Mouse (Mus musculus) hindbrain, embryonic 15.5 days (tissue): ENCODE measurements around the gene Kctd4. TPM values are rescaled to one million over a fixed set of nuclear protein-coding genes. Genes with fewer than 3 reads are reported as not detected.
A peak's percentile ranks its signal among the peaks of the same experiment; 100 is the strongest.

ENCODE experiments used
- ATAC-seq: fragments of 200-750 bp; cut with Nextera tagmentation; 2 replicates; pipeline ENCODE4 v1.8.0; 2017; ENCODE audit warnings: low read depth, moderate number of reproducible peaks, moderate TSS enrichment; ENCODE audit not compliant: low FRiP score
- H3K27ac ChIP-seq: fragments of 300-500 bp; sonication (generic); replicated peaks from 2 replicates; pipeline ENCODE4 v1.5.1; 2015; ENCODE audit warnings: mild to moderate bottlenecking, inconsistent platforms
- H3K27me3 ChIP-seq: fragments of 300-500 bp; sonication (generic); 2 replicates; pipeline ENCODE4 v1.6.1; 2015; ENCODE audit warnings: control low read depth, inconsistent platforms
- H3K36me3 ChIP-seq: fragments of 300-500 bp; sonication (generic); 2 replicates; pipeline ENCODE4 v1.6.1; 2015; ENCODE audit warnings: control low read depth, inconsistent platforms
- H3K4me1 ChIP-seq: fragments of 300-500 bp; sonication (generic); replicated peaks from 2 replicates; pipeline ENCODE4 v1.6.1; 2015; ENCODE audit warnings: control low read depth, inconsistent platforms
- H3K4me2 ChIP-seq: fragments of 300-500 bp; sonication (generic); 2 replicates; pipeline ENCODE4 v1.6.1; 2015; ENCODE audit warnings: moderate library complexity, mild to moderate bottlenecking, inconsistent platforms
- H3K4me3 ChIP-seq: fragments of 300-500 bp; sonication (generic); 2 replicates; pipeline ENCODE4 v1.5.1; 2015; ENCODE audit warnings: mild to moderate bottlenecking, inconsistent platforms
- H3K9ac ChIP-seq: fragments of 300-500 bp; sonication (generic); 2 replicates; pipeline ENCODE4 v1.6.1; 2015; ENCODE audit warnings: inconsistent platforms
- H3K9me3 ChIP-seq: fragments of 300-500 bp; sonication (generic); 2 replicates; pipeline ENCODE4 v1.6.1; 2016; ENCODE audit warnings: control low read depth, inconsistent platforms
- WGBS: fragments of 180-500 bp; shearing (Covaris S2); methylation state at CpG from one replicate; pipeline ENCODE4 v1.1.7; 2015; 5-methylcytosine and 5-hydroxymethylcytosine counted together
- polyA plus RNA-seq: library from polyadenylated mRNA; unstranded; fragments of >200 nt; fragmentation: Nextera tagmentation; extraction: Ambion mirVana; gene quantifications from 2 replicates; pipeline ENCODE4 v1.2.1, GENCODE M21; 2015

The Kctd4 gene
- polyA plus RNA-seq, 1 experiment from 2014 or later = 6.4 TPM

GRCm38 (mm10) chr14:75953011-75953410, 1.8 kb upstream of the Kctd4 start:
- H3K27ac ChIP-seq = no peak overlapping the region
- H3K36me3 ChIP-seq = no peaks in the 10 kb centered on the region
- H3K4me1 ChIP-seq = peaks cover under 1% of the 10 kb centered on the region; the same call in 1 of the 2 replicates
- no peak overlapping the region for H3K9ac ChIP-seq
- no peaks in the 10 kb centered on the region for H3K9me3 ChIP-seq
- 62% methylated on average over 2 of the region's 2 CpGs for WGBS
- no peak overlapping the region for H3K4me2 ChIP-seq
- no peaks in the 10 kb centered on the region for H3K27me3 ChIP-seq
- H3K4me3 ChIP-seq = no peak overlapping the region
- ATAC-seq = no peak

- Histone ChIP-seq H3K27me3 (no peaks in the 10 kb centered on the region), H3K9me3 (no peaks in the 10 kb centered on the region), H3K9ac (peak overlapping the region; percentile 19; the same call in 1 of the 2 replicates), H3K4me2 (peak overlapping the region; percentile 51), H3K27ac (peak overlapping the region; percentile 67), H3K36me3 (no peaks in the 10 kb centered on the region), H3K4me1 (peaks cover 22% of the 10 kb centered on the region), H3K4me3 (peak overlapping the region; percentile 36)
- 45% methylated on average over 9 of the region's 9 CpGs for WGBS
- peak; percentile 72; the same call in 1 of the 2 replicates for ATAC-seq
Observed at GRCm38 (mm10) chr14:75962250-75962649, 7.4 kb downstream of the Kctd4 start.

GRCm38 (mm10) chr14:75963215-75963614, 8.4 kb downstream of the Kctd4 start:
- 34% methylated on average over 5 of the region's 5 CpGs for WGBS
- H3K27ac ChIP-seq = peak overlapping the region; percentile 67

GRCm38 (mm10) chr14:75964000-75964399, 9.2 kb downstream of the Kctd4 start:
- peak overlapping the region; percentile 36 for H3K4me3 ChIP-seq
- H3K27me3 ChIP-seq = no peaks in the 10 kb centered on the region
- no peak overlapping the region; the same call in 1 of the 2 replicates for H3K27ac ChIP-seq
- ATAC-seq = no peak
- WGBS = 47% methylated on average over 5 of the region's 5 CpGs
- peak overlapping the region; percentile 51 for H3K4me2 ChIP-seq
- H3K9me3 ChIP-seq = no peaks in the 10 kb centered on the region
- no peaks in the 10 kb centered on the region for H3K36me3 ChIP-seq
- no peak overlapping the region for H3K9ac ChIP-seq
- peaks cover 25% of the 10 kb centered on the region for H3K4me1 ChIP-seq

More at GRCm38 (mm10) chr14:75963215-75963614, 8.4 kb downstream of the Kctd4 start:
- Histone ChIP-seq H3K27me3 (no peaks in the 10 kb centered on the region), H3K4me2 (peak overlapping the region; percentile 51), H3K9ac (peak overlapping the region; percentile 19; the same call in 1 of the 2 replicates), H3K4me3 (peak overlapping the region; percentile 36), H3K36me3 (no peaks in the 10 kb centered on the region), H3K9me3 (no peaks in the 10 kb centered on the region), H3K4me1 (peaks cover 25% of the 10 kb centered on the region)
- ATAC-seq = peak; percentile 27; the same call in 1 of the 2 replicates

- H3K27ac ChIP-seq = no peak overlapping the region
- H3K4me3 ChIP-seq = peak overlapping the region; percentile 36; the same call in 1 of the 2 replicates
- no peaks in the 10 kb centered on the region for H3K36me3 ChIP-seq
- peaks cover 25% of the 10 kb centered on the region for H3K4me1 ChIP-seq
- peak overlapping the region; percentile 51 for H3K4me2 ChIP-seq
- no peaks in the 10 kb centered on the region for H3K9me3 ChIP-seq
- H3K27me3 ChIP-seq = no peaks in the 10 kb centered on the region
- no peak overlapping the region for H3K9ac ChIP-seq
- 100% methylated on average over 1 of the region's 1 CpGs for WGBS
- ATAC-seq = no peak
Observed at GRCm38 (mm10) chr14:75964433-75964832, 9.6 kb downstream of the Kctd4 start.

DNA sequence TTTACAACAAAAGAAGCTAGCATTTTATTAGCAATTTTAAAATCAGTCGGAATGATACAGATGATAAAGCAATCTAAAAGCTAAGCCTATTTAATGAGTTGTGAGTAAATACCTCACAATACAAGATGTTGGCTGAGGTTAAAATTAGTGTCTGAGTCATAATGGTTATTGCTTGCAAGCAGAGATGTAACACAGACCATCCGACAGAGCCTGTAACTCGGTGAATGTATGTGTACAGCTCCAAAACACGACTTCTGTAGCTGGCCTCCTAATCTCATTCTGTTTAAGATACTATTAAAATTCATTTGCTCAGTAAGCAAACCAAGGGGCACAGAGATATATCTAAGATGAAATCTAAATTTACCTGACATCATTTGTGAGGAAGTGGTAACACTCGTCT, 12.5 kb downstream of the Kctd4 start:
- no peaks in the 10 kb centered on the region for H3K27me3 ChIP-seq
- H3K4me1 ChIP-seq = peaks cover 21% of the 10 kb centered on the region
- H3K9ac ChIP-seq = no peak overlapping the region
- H3K36me3 ChIP-seq = no peaks in the 10 kb centered on the region
- no peak overlapping the region for H3K4me2 ChIP-seq
- H3K27ac ChIP-seq = no peak overlapping the region
- H3K4me3 ChIP-seq = no peak overlapping the region
- 78% methylated on average over 5 of the region's 5 CpGs for WGBS
- ATAC-seq = no peak
- H3K9me3 ChIP-seq = no peaks in the 10 kb centered on the region

GRCm38 (mm10) chr14:75976107-75976506, 21.3 kb downstream of the Kctd4 start:
- Histone ChIP-seq H3K9ac (no peak overlapping the region), H3K4me2 (no peak overlapping the region), H3K4me3 (no peak overlapping the region), H3K27me3 (no peaks in the 10 kb centered on the region), H3K4me1 (no peaks in the 10 kb centered on the region), H3K27ac (no peak overlapping the region), H3K36me3 (no peaks in the 10 kb centered on the region), H3K9me3 (no peaks in the 10 kb centered on the region)
- WGBS = 68% methylated on average over 3 of the region's 3 CpGs
- no peak for ATAC-seq

GRCm38 (mm10) chr14:75981231-75981630, 26.4 kb downstream of the Kctd4 start:
- no peak overlapping the region for H3K4me3 ChIP-seq
- H3K4me2 ChIP-seq = no peak overlapping the region
- H3K36me3 ChIP-seq = no peaks in the 10 kb centered on the region
- H3K9ac ChIP-seq = no peak overlapping the region
- no peaks in the 10 kb centered on the region for H3K9me3 ChIP-seq
- 93% methylated on average over 3 of the region's 3 CpGs for WGBS
- no peak for ATAC-seq
- peaks cover 19% of the 10 kb centered on the region for H3K4me1 ChIP-seq
- H3K27me3 ChIP-seq = no peaks in the 10 kb centered on the region
- H3K27ac ChIP-seq = no peak overlapping the region

- H3K36me3 ChIP-seq = no peaks in the 10 kb centered on the region
- H3K9me3 ChIP-seq = no peaks in the 10 kb centered on the region
- H3K4me2 ChIP-seq = no peak overlapping the region
- no peak overlapping the region for H3K9ac ChIP-seq
- 78% methylated on average over 2 of the region's 2 CpGs for WGBS
- H3K27me3 ChIP-seq = no peaks in the 10 kb centered on the region
- 0 out of 2 replicates have a peak overlapping the region, but pooled peaks have one; percentile 5 for H3K27ac ChIP-seq
- H3K4me3 ChIP-seq = no peak overlapping the region
- no peak for ATAC-seq
- H3K4me1 ChIP-seq = peaks cover 22% of the 10 kb centered on the region
Observed at GRCm38 (mm10) chr14:75983891-75984290, 29.1 kb downstream of the Kctd4 start.

- Histone ChIP-seq H3K4me2 (no peak overlapping the region), H3K36me3 (no peaks in the 10 kb centered on the region), H3K9me3 (no peaks in the 10 kb centered on the region), H3K9ac (no peak overlapping the region), H3K4me3 (no peak overlapping the region), H3K27ac (peak overlapping the region; percentile 17; the same call in 1 of the 2 replicates), H3K27me3 (no peaks in the 10 kb centered on the region), H3K4me1 (peaks cover 22% of the 10 kb centered on the region)
- WGBS = 53% methylated on average over 4 of the region's 4 CpGs
- peak; percentile 63 for ATAC-seq
Observed at GRCm38 (mm10) chr14:75985112-75985511, 30.3 kb downstream of the Kctd4 start.

DNA sequence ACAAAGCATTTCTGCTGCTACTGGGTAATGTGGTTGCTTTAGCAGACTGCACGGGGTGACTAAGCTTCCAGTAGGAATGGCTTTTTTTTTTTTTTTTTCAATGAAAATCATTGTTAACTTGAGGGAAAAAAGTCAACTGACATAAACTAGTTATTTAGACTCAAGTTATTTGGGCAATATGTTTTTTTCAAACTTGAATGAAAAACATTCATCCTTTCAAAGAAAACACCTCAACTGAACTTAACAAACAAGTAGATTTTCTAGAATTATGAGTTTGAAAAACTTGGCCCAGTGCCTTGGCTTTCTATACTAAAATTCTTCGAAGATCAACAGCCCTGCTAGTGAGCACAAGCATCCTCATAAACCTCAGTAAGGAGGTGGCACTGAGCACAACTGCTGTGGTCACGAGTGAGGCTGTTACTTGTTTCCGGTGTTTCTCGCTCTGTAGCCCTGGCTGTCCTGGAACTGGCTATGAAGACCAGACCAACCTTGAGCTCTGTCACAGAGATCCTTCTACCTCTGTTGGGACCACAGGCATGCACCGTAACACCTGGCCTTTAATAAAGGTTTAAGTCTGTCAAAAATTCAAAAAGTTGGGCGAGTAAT, 32.2 kb downstream of the Kctd4 start:
- no peaks in the 10 kb centered on the region for H3K27me3 ChIP-seq
- ATAC-seq = no peak
- H3K36me3 ChIP-seq = no peaks in the 10 kb centered on the region
- no peak overlapping the region for H3K4me2 ChIP-seq
- H3K9me3 ChIP-seq = no peaks in the 10 kb centered on the region
- peaks cover 22% of the 10 kb centered on the region for H3K4me1 ChIP-seq
- H3K9ac ChIP-seq = no peak overlapping the region
- 89% methylated on average over 7 of the region's 7 CpGs for WGBS
- H3K4me3 ChIP-seq = no peak overlapping the region
- no peak overlapping the region for H3K27ac ChIP-seq

DNA sequence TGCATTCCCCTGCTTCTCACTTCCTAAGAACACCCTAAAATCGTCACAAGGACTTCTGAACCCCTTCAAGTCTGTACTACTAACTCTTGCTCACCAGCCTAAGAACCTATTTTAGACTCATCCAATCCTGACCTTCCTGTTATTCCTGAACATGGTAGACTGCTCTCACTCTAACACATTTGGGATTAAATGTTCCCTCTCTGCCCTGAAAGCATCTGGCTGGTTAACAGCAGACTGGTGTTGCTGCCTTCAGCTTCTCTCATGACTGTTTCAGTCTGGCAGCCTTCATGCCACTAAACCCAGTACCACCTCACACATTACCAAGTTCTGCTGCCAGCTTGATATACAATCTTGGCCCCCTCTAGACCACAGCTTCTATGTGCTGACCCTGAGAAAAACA, 34.4 kb downstream of the Kctd4 start:
- ATAC-seq = no peak
- no peaks in the 10 kb centered on the region for H3K9me3 ChIP-seq
- H3K9ac ChIP-seq = no peak overlapping the region
- no peaks in the 10 kb centered on the region for H3K27me3 ChIP-seq
- no peak overlapping the region for H3K4me3 ChIP-seq
- H3K27ac ChIP-seq = no peak overlapping the region
- WGBS = 96% methylated on average over 1 of the region's 1 CpGs
- H3K36me3 ChIP-seq = no peaks in the 10 kb centered on the region
- no peak overlapping the region for H3K4me2 ChIP-seq
- H3K4me1 ChIP-seq = peaks cover 18% of the 10 kb centered on the region
